Mouse (Mus musculus): Measurements from ENCODE around the gene Dnajb14. TPM values are rescaled to one million over a fixed set of nuclear protein-coding genes. Genes with fewer than 3 reads are reported as not detected.
"Not testable (repeated sequence)": the region's sequence is repeated elsewhere in the genome, so short reads cannot be mapped to it uniquely, and the experiment has no call there.

The Dnajb14 gene
- polyA plus RNA-seq, 1 experiment from 2014 or later = 4.8 TPM

GRCm38 (mm10) chr3:137951819-137952218, 84.3 kb downstream of the Dnajb14 start:
- Histone ChIP-seq H3K4me3 (no peak overlapping the region), H3K4me1 (peaks cover 42% of the 10 kb centered on the region), H3K27me3 (ENCODE audit: low read depth, poor library complexity, severe bottlenecking) (no peaks in the 10 kb centered on the region; the same call in 1 of the 2 replicates), H3K9me3 (replicated peaks) (no peaks in the 10 kb centered on the region), H3K27ac (replicated peaks) (peak overlapping the region; percentile 59; the same call in 1 of the 2 replicates), H3K36me3 (no peaks in the 10 kb centered on the region)
- WGBS = 50% methylated on average over 7 of the region's 7 CpGs
- no peak for DNase-seq (ENCODE audit: low spot score)

GRCm38 (mm10) chr3:137952225-137952913, 84.9 kb downstream of the Dnajb14 start:
- H3K4me3 ChIP-seq = no peak overlapping the region
- peak overlapping the region; percentile 59; the same call in 1 of the 2 replicates for H3K27ac ChIP-seq (replicated peaks)
- DNase-seq (ENCODE audit: low spot score) = no peak
- WGBS = 73% methylated on average over 4 of the region's 4 CpGs
- no peaks in the 10 kb centered on the region; the same call in 1 of the 2 replicates for H3K27me3 ChIP-seq (ENCODE audit: low read depth, poor library complexity, severe bottlenecking)
- H3K9me3 ChIP-seq (replicated peaks) = no peaks in the 10 kb centered on the region
- H3K36me3 ChIP-seq = no peaks in the 10 kb centered on the region
- H3K4me1 ChIP-seq = peaks cover 42% of the 10 kb centered on the region

GRCm38 (mm10) chr3:137952914-137953880, 85.7 kb downstream of the Dnajb14 start:
- whole genome bisulfite sequencing = 70% methylated on average over 14 of the region's 14 CpGs
- H3K4me3 ChIP-seq = no peak overlapping the region
- no peaks in the 10 kb centered on the region; the same call in 1 of the 2 replicates for H3K27me3 ChIP-seq (ENCODE audit: low read depth, poor library complexity, severe bottlenecking)
- H3K27ac ChIP-seq (replicated peaks) = peak overlapping the region; percentile 59; the same call in 1 of the 2 replicates
- peaks cover 42% of the 10 kb centered on the region for H3K4me1 ChIP-seq
- no peaks in the 10 kb centered on the region for H3K36me3 ChIP-seq
- DNase-seq (ENCODE audit: low spot score) = peak; percentile 49
- no peaks in the 10 kb centered on the region for H3K9me3 ChIP-seq (replicated peaks)

- DNase-seq (ENCODE audit: low spot score) = no peak
- Histone ChIP-seq H3K27ac (replicated peaks) (no peak overlapping the region), H3K4me1 (peaks cover 42% of the 10 kb centered on the region), H3K9me3 (replicated peaks) (no peaks in the 10 kb centered on the region), H3K4me3 (no peak overlapping the region), H3K36me3 (no peaks in the 10 kb centered on the region), H3K27me3 (ENCODE audit: low read depth, poor library complexity, severe bottlenecking) (no peaks in the 10 kb centered on the region; the same call in 1 of the 2 replicates)
- WGBS = 76% methylated on average over 23 of the region's 23 CpGs
Measured at GRCm38 (mm10) chr3:137954256-137954916, 86.9 kb downstream of the Dnajb14 start.

- 37% methylated on average over 16 of the region's 16 CpGs for WGBS
- H3K9me3 ChIP-seq (replicated peaks) = no peaks in the 10 kb centered on the region
- no peaks in the 10 kb centered on the region for H3K36me3 ChIP-seq
- H3K27ac ChIP-seq (replicated peaks) = no peak overlapping the region
- H3K4me3 ChIP-seq = peak overlapping the region; percentile 18
- DNase-seq (ENCODE audit: low spot score) = no peak
- peaks cover 42% of the 10 kb centered on the region for H3K4me1 ChIP-seq
- no peaks in the 10 kb centered on the region; the same call in 1 of the 2 replicates for H3K27me3 ChIP-seq (ENCODE audit: low read depth, poor library complexity, severe bottlenecking)
Measured at GRCm38 (mm10) chr3:137955560-137956081, 88.1 kb downstream of the Dnajb14 start.

GRCm38 (mm10) chr3:137957864-137958263, 90.4 kb downstream of the Dnajb14 start:
- WGBS = 86% methylated on average over 9 of the region's 9 CpGs
- H3K36me3 ChIP-seq = no peaks in the 10 kb centered on the region
- DNase-seq (ENCODE audit: low spot score) = no peak
- peaks cover 29% of the 10 kb centered on the region for H3K4me1 ChIP-seq
- H3K4me3 ChIP-seq = no peak overlapping the region
- H3K27me3 ChIP-seq (ENCODE audit: low read depth, poor library complexity, severe bottlenecking) = no peaks in the 10 kb centered on the region; the same call in 1 of the 2 replicates
- no peaks in the 10 kb centered on the region for H3K9me3 ChIP-seq (replicated peaks)
- no peak overlapping the region for H3K27ac ChIP-seq (replicated peaks)

- 95% methylated on average over 4 of the region's 4 CpGs for WGBS
- Histone ChIP-seq H3K27me3 (ENCODE audit: low read depth, poor library complexity, severe bottlenecking) (no peaks in the 10 kb centered on the region; the same call in 1 of the 2 replicates), H3K36me3 (no peaks in the 10 kb centered on the region), H3K4me1 (peaks cover 24% of the 10 kb centered on the region), H3K4me3 (no peak overlapping the region), H3K9me3 (replicated peaks) (no peaks in the 10 kb centered on the region), H3K27ac (replicated peaks) (no peak overlapping the region)
- DNase-seq (ENCODE audit: low spot score) = no peak
Measured at GRCm38 (mm10) chr3:137958352-137958751, 90.9 kb downstream of the Dnajb14 start.

GRCm38 (mm10) chr3:137959456-137959855, 92.0 kb downstream of the Dnajb14 start:
- no peak for DNase-seq (ENCODE audit: low spot score)
- 82% methylated on average over 4 of the region's 4 CpGs for WGBS
- Histone ChIP-seq H3K27me3 (ENCODE audit: low read depth, poor library complexity, severe bottlenecking) (no peaks in the 10 kb centered on the region; the same call in 1 of the 2 replicates), H3K4me1 (peaks cover 16% of the 10 kb centered on the region), H3K36me3 (no peaks in the 10 kb centered on the region), H3K9me3 (replicated peaks) (no peaks in the 10 kb centered on the region), H3K4me3 (no peak overlapping the region), H3K27ac (replicated peaks) (no peak overlapping the region)

- no peaks in the 10 kb centered on the region for H3K27me3 ChIP-seq (ENCODE audit: low read depth, poor library complexity, severe bottlenecking)
- no peaks in the 10 kb centered on the region for H3K36me3 ChIP-seq
- no peak overlapping the region for H3K27ac ChIP-seq (replicated peaks)
- peaks cover 3% of the 10 kb centered on the region; the same call in 1 of the 2 replicates for H3K4me1 ChIP-seq
- WGBS = 71% methylated on average over 8 of the region's 8 CpGs
- no peak for DNase-seq (ENCODE audit: low spot score)
- H3K9me3 ChIP-seq (replicated peaks) = no peaks in the 10 kb centered on the region
- no peak overlapping the region for H3K4me3 ChIP-seq
Measured at GRCm38 (mm10) chr3:137961736-137962385, 94.4 kb downstream of the Dnajb14 start.

- no peak overlapping the region for H3K27ac ChIP-seq (replicated peaks)
- no peaks in the 10 kb centered on the region for H3K27me3 ChIP-seq (ENCODE audit: low read depth, poor library complexity, severe bottlenecking)
- DNase-seq (ENCODE audit: low spot score) = no peak
- no peaks in the 10 kb centered on the region for H3K36me3 ChIP-seq
- WGBS = 78% methylated on average over 8 of the region's 8 CpGs
- no peak overlapping the region for H3K4me3 ChIP-seq
- H3K4me1 ChIP-seq = peaks cover 3% of the 10 kb centered on the region; the same call in 1 of the 2 replicates
- H3K9me3 ChIP-seq (replicated peaks) = no peaks in the 10 kb centered on the region
Measured at GRCm38 (mm10) chr3:137963508-137963907, 96.0 kb downstream of the Dnajb14 start.

GRCm38 (mm10) chr3:137964014-137964413, 96.5 kb downstream of the Dnajb14 start:
- H3K9me3 ChIP-seq (replicated peaks); H3K4me1 ChIP-seq; DNase-seq (ENCODE audit: low spot score); H3K27me3 ChIP-seq (ENCODE audit: low read depth, poor library complexity, severe bottlenecking); H3K36me3 ChIP-seq; H3K27ac ChIP-seq (replicated peaks); H3K4me3 ChIP-seq: not testable (repeated sequence)
- 57% methylated on average over 1 of the region's 1 CpGs for WGBS

All from midbrain, embryonic 10.5 days (tissue).